In genomic region chr8:119423631-119424141, GRCm38 (mm10) we compare ENCODE assay signal across 8 mouse cellular contexts. TPM values are rescaled to one million over a fixed set of nuclear protein-coding genes. Genes with fewer than 3 reads are reported as not detected.
DNase-seq lines count a peak whose midpoint lies in the region; ATAC-seq lines count a peak whose summit lies in the region.

No protein-coding gene starts in this region.

- intact Hi-C loops in heart, postnatal 36 days (cut with DNase I): loop anchor here (2.0 kb wide), 1 partner anchor 13 kb away; no protein-coding TSS in a partner anchor

- H3K9me3 ChIP-seq in liver, embryonic 15.5 days (replicated peaks): no peaks in the 10 kb centered on the region

- H3K4me3 ChIP-seq in liver, embryonic 15.5 days (replicated peaks): peak overlapping the region; percentile 22

- ATAC-seq in liver, embryonic 15.5 days (ENCODE audit: insufficient read depth): peak; percentile 27

- peak; percentile 71 to 90 for DNase-seq in adrenal gland, adult (ENCODE audit: inconsistent age in 2 of 2, low spot score in 1 of 2)
- no peak for DNase-seq in adrenal gland, adult 18-20 months (ENCODE audit: low spot score in 2 of 2)
- peak; percentile 69 for DNase-seq in adrenal gland, postnatal 10 days
- DNase-seq in heart, postnatal 36 days: peak; percentile 53 to 66
- peak; percentile 33 to 59 for DNase-seq in spleen, postnatal 14 days (ENCODE audit: low spot score in 2 of 2)
- DNase-seq in layer of hippocampus, postnatal 25 days (ENCODE audit: extremely low spot score in 1 of 2, low spot score in 1 of 2): no peak
- no peak for DNase-seq in retina, postnatal 1 day

- no peak overlapping the region for H3K9ac ChIP-seq in liver, embryonic 15.5 days

- H3K4me2 ChIP-seq in liver, embryonic 15.5 days: peak overlapping the region; percentile 39

- no peaks in the 10 kb centered on the region for H3K36me3 ChIP-seq in liver, embryonic 15.5 days (replicated peaks)

- no peaks in the 10 kb centered on the region for H3K27me3 ChIP-seq in liver, embryonic 15.5 days

- peaks cover 73% of the 10 kb centered on the region for H3K4me1 ChIP-seq in liver, embryonic 15.5 days (replicated peaks)

- 18% methylated on average over 9 of the region's 9 CpGs for WGBS in liver, embryonic 15.5 days (ENCODE audit: insufficient replicate concordance)

- peak overlapping the region; percentile 69 for H3K27ac ChIP-seq in liver, embryonic 15.5 days (replicated peaks)

RNA-seq across cellular contexts. Expression of gene Osgin1, which starts 10.2 kb away (rescaled TPM):
- 100 to 1,000 TPM; 161 to 218 TPM for total RNA-seq in adrenal gland, adult 18-20 months (2021)
- 10 to 100 TPM; 72.1 to 81.4 TPM for total RNA-seq in adrenal gland, postnatal 10 days (2021)
- total RNA-seq in heart, postnatal 36 days (2021): 1 to 10 TPM; 4.6 to 7.4 TPM
- 41.2 and 49.7 TPM in 2 replicates for polyA plus RNA-seq in liver, embryonic 15.5 days (2015; fragmentation: Nextera tagmentation; extraction: Ambion mirVana)
- under 1 TPM; 0.42 to 0.49 TPM for total RNA-seq in layer of hippocampus, postnatal 25 days (2021)

RNA-seq across cellular contexts. Expression of gene Necab2, which starts 22.8 kb away (rescaled TPM):
- 1 to 10 TPM; 6.2 to 8.6 TPM for total RNA-seq in adrenal gland, adult 18-20 months (2021)
- total RNA-seq in adrenal gland, postnatal 10 days (2021): 10 to 100 TPM in 1 of 2 experiments, 1 to 10 TPM in 1; 9.4 to 11.9 TPM
- total RNA-seq in heart, postnatal 36 days (2021): not detected
- not detected in 2 replicates for polyA plus RNA-seq in liver, embryonic 15.5 days (2015; fragmentation: Nextera tagmentation; extraction: Ambion mirVana)
- 100 to 1,000 TPM; 101 to 115 TPM for total RNA-seq in layer of hippocampus, postnatal 25 days (2021)

RNA-seq across cellular contexts. Expression of gene Mlycd, which starts 29.0 kb away (rescaled TPM):
- 10 to 100 TPM; 51.7 to 57.8 TPM for total RNA-seq in adrenal gland, adult 18-20 months (2021)
- 10 to 100 TPM; 69.7 to 86.6 TPM for total RNA-seq in adrenal gland, postnatal 10 days (2021)
- total RNA-seq in heart, postnatal 36 days (2021): 100 to 1,000 TPM; 124 to 152 TPM
- 11.5 and 12.4 TPM in 2 replicates for polyA plus RNA-seq in liver, embryonic 15.5 days (2015; fragmentation: Nextera tagmentation; extraction: Ambion mirVana)
- total RNA-seq in layer of hippocampus, postnatal 25 days (2021): 10 to 100 TPM; 28.7 to 30.0 TPM

Comparison
In these comparisons a context has a peak if more than half of its experiments do, and no peak if none do; other contexts are left out.
1. DNase-seq: peak in adrenal gland, adult (2 of 2), adrenal gland, postnatal 10 days (single experiment), heart, postnatal 36 days (2 of 2) and spleen, postnatal 14 days (2 of 2); none in adrenal gland, adult 18-20 months (0 of 2), layer of hippocampus, postnatal 25 days (0 of 2) and retina, postnatal 1 day (single experiment).
2. RNA of gene Osgin1, which starts 10.2 kb away (total RNA-seq): 161 to 218 TPM in adrenal gland, adult 18-20 months and 72.1 to 81.4 TPM in adrenal gland, postnatal 10 days; 4.6 to 7.4 TPM in heart, postnatal 36 days and 0.42 to 0.49 TPM in layer of hippocampus, postnatal 25 days; every median in the first group is over 4 times any median in the second.
3. RNA of gene Necab2, which starts 22.8 kb away (total RNA-seq): 101 to 115 TPM in layer of hippocampus, postnatal 25 days; 9.4 to 11.9 TPM in adrenal gland, postnatal 10 days, 6.2 to 8.6 TPM in adrenal gland, adult 18-20 months and not detected in heart, postnatal 36 days; every median in the first group is over 4 times any median in the second.